Mouse (Mus musculus) cerebellum, postnatal 36 days (tissue): Measurements from ENCODE around the gene Mrtfa.

Source experiments
- DNase-seq, 2 experiments: peaks; one replicate each; pipeline ENCODE4 v3.0.0; 2021 to 2022; ENCODE audit warnings: mixed read lengths in 2 of 2

Mrtfa gene

DNA sequence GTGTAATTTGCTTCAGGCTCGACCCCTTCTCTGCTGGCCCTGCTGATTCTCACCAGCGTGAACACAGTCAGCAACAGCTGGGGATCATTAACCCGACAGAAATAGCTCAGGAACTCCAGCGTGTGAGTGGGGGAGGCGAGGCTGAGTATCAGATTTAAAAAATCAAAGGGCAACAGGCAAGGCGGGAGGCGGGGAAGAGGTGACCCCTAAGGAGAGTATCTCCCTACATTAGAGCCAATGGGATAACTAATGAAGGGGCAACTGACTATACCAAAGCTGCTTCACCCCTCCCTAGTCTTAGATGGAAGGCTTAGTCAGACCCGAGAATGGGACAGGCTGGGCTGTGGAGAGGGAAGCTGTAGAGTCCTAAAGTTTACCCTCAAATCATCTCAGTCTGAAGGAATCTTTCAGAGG, 128.4 kb downstream of the Mrtfa start:
- DNase-seq: no peak

DNA sequence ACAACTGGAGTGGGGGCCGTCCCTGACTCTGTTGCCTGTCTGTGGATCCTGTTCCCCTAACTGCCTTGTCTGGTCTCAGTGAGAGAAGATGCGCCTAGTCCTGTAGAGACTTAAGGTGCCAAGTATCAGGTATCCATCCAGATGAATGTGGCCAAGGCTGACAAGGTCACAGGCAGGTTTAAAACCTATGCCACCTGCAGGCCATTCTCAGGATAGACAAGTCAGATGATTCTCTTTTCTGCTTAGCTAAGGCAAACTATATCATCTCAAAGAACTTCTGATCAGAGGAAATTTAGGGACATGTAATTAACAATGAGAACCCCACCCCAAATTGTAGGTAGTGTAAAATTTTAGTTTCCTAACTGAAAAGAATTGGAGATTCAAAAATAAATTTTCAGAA, 129.6 kb downstream of the Mrtfa start:
- DNase-seq: no peak

- DNase-seq: no peak
Observed at GRCm38 (mm10) chr15:81057736-81058135, 132.8 kb downstream of the Mrtfa start.

GRCm38 (mm10) chr15:81055488-81055887, 135.1 kb downstream of the Mrtfa start:
- DNase-seq: no peak

GRCm38 (mm10) chr15:81052491-81052890, 138.1 kb downstream of the Mrtfa start:
- DNase-seq: no peak

- DNase-seq: no peak
Observed at GRCm38 (mm10) chr15:81050488-81050887, 140.1 kb downstream of the Mrtfa start.

DNA sequence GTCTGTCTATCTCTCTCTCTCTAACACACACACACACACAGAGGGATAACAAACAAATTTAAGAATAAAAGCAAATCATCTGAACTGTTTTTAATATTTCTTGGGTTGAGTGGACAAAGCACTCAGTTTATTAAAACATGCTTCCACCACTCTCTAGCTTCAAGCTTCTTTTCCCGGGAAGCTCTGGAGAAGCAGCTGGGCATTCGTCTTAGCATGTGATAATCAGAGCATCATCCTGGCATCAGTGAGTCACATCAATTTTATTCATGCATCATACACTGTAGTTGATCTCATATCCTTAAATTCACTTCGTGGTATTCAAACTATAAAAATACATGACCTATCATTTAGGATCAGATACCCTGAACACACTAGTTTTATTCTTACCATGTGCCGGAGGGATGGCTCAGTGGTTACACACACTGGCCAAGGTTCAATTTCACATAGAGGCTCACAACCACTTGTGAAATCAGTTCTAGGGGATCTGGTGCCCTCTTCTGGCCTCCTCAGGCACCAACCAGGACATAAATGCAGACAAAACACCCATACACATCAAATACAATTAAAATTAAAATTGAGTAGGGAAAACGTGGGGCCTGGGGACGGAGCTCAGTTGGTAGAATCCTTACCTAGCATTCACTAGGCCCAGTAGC, 141.0 kb downstream of the Mrtfa start:
- DNase-seq: no peak

DNA sequence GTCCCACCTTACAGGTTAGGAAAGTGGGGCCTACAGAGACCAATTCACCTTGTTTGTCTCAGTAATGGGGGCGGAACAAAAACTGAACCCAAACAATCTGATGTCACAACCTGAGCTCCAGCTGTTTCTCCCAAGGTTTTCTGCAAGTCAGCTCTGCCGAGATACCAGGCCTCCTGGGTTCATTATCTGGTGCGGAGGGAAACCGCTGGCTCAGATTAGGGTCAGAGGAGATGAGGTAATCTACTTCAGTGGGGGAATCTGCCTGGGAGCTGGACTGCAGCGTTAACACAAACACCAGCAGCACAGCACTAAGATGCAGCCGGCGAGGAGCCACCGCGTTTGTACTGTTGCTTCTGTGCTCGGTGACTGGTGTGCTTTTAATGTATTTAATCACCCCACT, 143.1 kb downstream of the Mrtfa start:
- no peak for DNase-seq

DNA sequence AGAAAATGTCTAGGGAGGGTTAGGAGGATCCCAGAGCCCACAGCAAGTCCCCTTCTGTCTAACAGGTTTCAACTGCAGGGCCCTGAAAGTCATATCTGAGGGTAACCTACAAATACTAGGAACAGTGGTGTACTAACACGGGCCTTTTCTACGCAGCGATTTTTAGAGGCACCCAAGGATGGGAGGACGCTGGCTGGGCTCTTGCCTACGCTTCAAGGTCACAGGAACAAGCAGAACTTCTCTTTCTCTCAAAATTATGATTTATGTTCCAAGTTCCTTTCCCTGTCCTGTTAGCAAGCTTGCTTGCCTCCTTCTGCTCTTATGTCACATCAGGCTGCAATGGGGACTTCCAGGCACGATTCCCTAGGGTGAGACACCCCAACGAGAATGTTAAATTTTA, 144.5 kb downstream of the Mrtfa start:
- no peak for DNase-seq

GRCm38 (mm10) chr15:81045336-81045735, 145.2 kb downstream of the Mrtfa start:
- no peak for DNase-seq

GRCm38 (mm10) chr15:81044446-81044845, 146.1 kb downstream of the Mrtfa start:
- no peak for DNase-seq

GRCm38 (mm10) chr15:81042276-81042931, 148.2 kb downstream of the Mrtfa start:
- DNase-seq: peak in 1 of 2 experiments; percentile 27

- no peak for DNase-seq
Observed at GRCm38 (mm10) chr15:81041767-81042166, 148.8 kb downstream of the Mrtfa start.

DNA sequence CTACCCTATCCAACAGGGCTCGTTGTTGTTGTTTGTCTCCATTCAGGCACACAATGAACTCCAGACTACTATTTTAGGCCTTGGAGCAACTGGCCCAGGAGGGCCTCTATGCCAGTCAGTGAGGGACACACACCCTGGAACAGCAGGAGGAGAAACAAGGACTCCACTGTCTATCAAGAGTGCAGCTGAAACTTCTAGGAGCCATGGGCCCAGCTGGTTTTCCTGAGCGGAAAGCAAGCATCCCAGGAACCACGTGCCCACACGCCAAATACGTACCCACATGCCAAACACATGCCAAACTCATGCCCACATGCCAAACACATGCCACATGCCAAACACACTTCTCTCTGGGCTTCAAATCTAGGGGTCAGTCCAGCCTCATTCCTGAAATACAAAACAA, 152.1 kb downstream of the Mrtfa start:
- DNase-seq: no peak

DNA sequence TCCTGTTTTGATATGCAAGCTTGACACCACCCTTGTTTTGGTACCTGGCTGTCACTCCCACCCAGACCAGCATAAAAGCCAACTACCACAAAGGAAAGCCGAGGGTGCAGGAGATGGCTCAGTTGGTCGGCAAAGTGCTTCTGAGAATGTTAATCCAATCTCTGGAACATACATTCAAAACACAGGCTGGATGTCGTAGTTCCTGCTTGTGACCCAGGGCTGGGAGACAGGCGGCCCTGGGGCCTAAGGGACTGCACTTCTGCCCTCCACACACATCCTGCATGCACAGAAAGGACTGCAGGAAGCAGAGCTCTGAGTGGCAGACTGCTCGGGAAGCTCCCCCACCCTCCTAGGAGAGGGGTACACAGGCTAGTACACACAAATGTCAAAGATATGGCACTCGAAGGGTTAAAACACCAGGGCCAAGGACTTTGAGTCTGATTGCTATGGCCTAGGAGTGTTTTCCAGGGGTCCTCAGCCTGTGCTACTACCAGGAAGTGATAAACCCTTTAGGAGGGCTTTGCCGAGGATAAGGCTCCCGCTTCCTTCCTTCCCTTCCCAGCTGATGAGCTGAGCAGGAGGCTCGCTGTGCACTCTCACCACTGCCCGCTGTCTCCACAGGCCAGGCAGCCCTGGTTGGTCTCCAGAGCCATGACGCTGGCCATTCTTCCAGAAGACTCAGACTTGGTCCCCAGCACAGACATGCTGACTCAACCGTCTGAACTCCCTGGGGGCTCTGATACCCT, 155.0 kb downstream of the Mrtfa start:
- no peak for DNase-seq

DNA sequence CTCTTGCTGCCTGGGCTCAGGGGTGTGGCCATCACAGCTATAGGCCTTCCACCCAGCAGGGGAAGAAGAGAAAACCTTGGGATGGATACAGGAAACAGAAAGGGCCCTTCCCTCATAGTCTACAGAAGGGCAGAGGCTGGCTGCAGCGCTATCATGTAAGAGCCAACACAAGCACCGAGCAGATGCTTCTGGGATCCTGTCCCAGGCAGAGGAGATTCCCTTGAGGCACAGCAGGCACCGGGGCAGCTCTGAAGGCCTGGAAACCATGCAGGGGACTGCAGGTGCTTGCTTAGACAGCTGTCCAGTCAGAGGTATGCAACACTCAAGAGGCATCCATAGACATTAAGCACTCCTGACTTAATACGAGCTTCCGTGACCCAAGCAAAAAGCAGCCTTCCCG, 156.4 kb downstream of the Mrtfa start:
- no peak for DNase-seq

GRCm38 (mm10) chr15:81032941-81033629, 157.5 kb downstream of the Mrtfa start:
- DNase-seq: no peak

GRCm38 (mm10) chr15:81031611-81032010, 158.9 kb downstream of the Mrtfa start:
- no peak for DNase-seq

- DNase-seq: no peak
Observed at GRCm38 (mm10) chr15:81030891-81031425, 159.6 kb downstream of the Mrtfa start.

GRCm38 (mm10) chr15:81027378-81028173, 163.0 kb downstream of the Mrtfa start:
- DNase-seq: peak; percentile 82 to 87

- DNase-seq: no peak
Observed at GRCm38 (mm10) chr15:81026901-81027300, 163.7 kb downstream of the Mrtfa start.

DNA sequence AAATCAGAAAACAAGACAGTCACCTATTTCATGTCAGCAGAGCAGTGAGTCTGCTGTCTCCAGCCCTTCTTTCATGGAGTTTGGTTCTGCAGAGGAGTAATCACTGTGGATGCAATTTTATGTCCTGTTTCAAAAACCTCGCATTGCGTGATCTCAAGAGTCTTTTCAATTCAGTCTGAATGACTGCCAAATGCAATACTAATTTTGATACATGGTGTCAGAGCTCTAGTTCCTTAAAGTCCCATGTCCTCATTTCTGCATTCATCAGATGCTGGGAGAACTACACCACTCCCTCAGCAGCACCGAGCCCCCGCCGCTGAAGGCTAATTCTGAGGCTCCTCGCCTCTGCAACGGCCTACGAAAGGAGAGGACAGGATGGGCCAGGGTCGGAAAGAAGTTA, 166.7 kb downstream of the Mrtfa start:
- DNase-seq: no peak
